Mouse (Mus musculus) limb, embryonic 14.5 days (tissue): ENCODE measurements around the gene Igsf23. TPM values are rescaled to one million over a fixed set of nuclear protein-coding genes. Genes with fewer than 3 reads are reported as not detected.

Source experiments
- ATAC-seq: fragments of 200-750 bp; cut with Nextera tagmentation; 2 replicates; pipeline ENCODE4 v1.8.0; 2017; ENCODE audit warnings: low read depth, moderate number of reproducible peaks, moderate TSS enrichment; ENCODE audit not compliant: low FRiP score
- DNase-seq: peaks from one replicate; pipeline ENCODE4 v3.0.0-alpha.2; 2015; ENCODE audit warnings: low spot score
- H3K27ac ChIP-seq: fragments of 300-500 bp; sonication (generic); replicated peaks from 2 replicates; pipeline ENCODE4 v1.5.1; 2014; ENCODE audit warnings: low read depth, mild to moderate bottlenecking, low read length, moderate library complexity, mixed read lengths
- H3K27me3 ChIP-seq: fragments of 300-500 bp; sonication (generic); 2 replicates; pipeline ENCODE4 v1.6.1; 2014; ENCODE audit warnings: low read length, mixed read lengths; ENCODE audit not compliant: control insufficient read depth, insufficient read depth
- H3K36me3 ChIP-seq: fragments of 300-500 bp; sonication (generic); 2 replicates; pipeline ENCODE4 v1.6.1; 2014; ENCODE audit warnings: mild to moderate bottlenecking, low read length, moderate library complexity, mixed read lengths; ENCODE audit not compliant: control insufficient read depth, insufficient read depth
- H3K4me1 ChIP-seq: fragments of 300-500 bp; sonication (generic); 2 replicates; pipeline ENCODE4 v1.6.1; 2014; ENCODE audit warnings: antibody characterized with exemption, low read length, mixed read lengths; ENCODE audit not compliant: control insufficient read depth, insufficient read depth
- H3K4me2 ChIP-seq: fragments of 300-500 bp; sonication (generic); replicated peaks from 2 replicates; pipeline ENCODE4 v1.6.1; 2014; ENCODE audit warnings: low read depth, mild to moderate bottlenecking, low read length, moderate library complexity; ENCODE audit not compliant: severe bottlenecking
- H3K4me3 ChIP-seq: fragments of 300-500 bp; sonication (generic); replicated peaks from 2 replicates; pipeline ENCODE4 v1.5.1; 2014; ENCODE audit warnings: low read length
- H3K9ac ChIP-seq: fragments of 300-500 bp; sonication (generic); 2 replicates; pipeline ENCODE4 v1.6.1; 2014; ENCODE audit warnings: mild to moderate bottlenecking, low read depth, low read length, moderate library complexity; ENCODE audit not compliant: severe bottlenecking
- H3K9me3 ChIP-seq: fragments of 300-500 bp; sonication (generic); 2 replicates; pipeline ENCODE4 v1.6.1; 2016; ENCODE audit warnings: low read length; ENCODE audit not compliant: control insufficient read depth
- POLR2A ChIP-seq: fragments of 200-500 bp; IDR thresholded peaks from 2 replicates; pipeline ENCODE4 v1.8.0; 2012; ENCODE audit warnings: inconsistent platforms, mild to moderate bottlenecking, moderate library complexity, borderline replicate concordance; ENCODE audit not compliant: insufficient read depth, insufficient read length; ENCODE audit errors: extremely low read depth
- WGBS: fragments of 180-500 bp; shearing (Covaris S2); extraction: QIAGEN DNeasy Blood & Tissue Kit; methylation state at CpG from one replicate; pipeline ENCODE4 v1.1.7; 2014; 5-methylcytosine and 5-hydroxymethylcytosine counted together
- polyA plus RNA-seq, 2 experiments: library from polyadenylated mRNA; depleted of rRNA in 1 of 2; stranded (reverse) in 1 of 2; unstranded in 1 of 2; fragments of >200 nt; fragmentation: Nextera tagmentation in 1 of 2; extraction: Ambion mirVana in 1 of 2; gene quantifications; 2 replicates each; pipeline versions ENCODE4 v1.2.1 to v1.2.3; 2012 to 2014

Igsf23 gene
- polyA plus RNA-seq, 2 experiments: 0.09 to 0.30 TPM

GRCm38 (mm10) chr7:19920506-19921261 lies 29.9 kb downstream of the Igsf23 start, which contains the start of gene Pvr:
Pvr (minus strand) TSS chr7:19921160.
- H3K27me3 ChIP-seq: no peaks in the 10 kb centered on the region
- H3K4me2 ChIP-seq: peak within 1 kb of the TSS; percentile 67
- ATAC-seq: peak; percentile 87
- WGBS: under 1% methylated on average over 60 of the region's 60 CpGs
- peak within 1 kb of the TSS; percentile 74 for H3K4me3 ChIP-seq
- no peaks in the 10 kb centered on the region for H3K9me3 ChIP-seq
- H3K36me3 ChIP-seq: peaks cover 18% of the 10 kb centered on the region
- TF ChIP-seq POLR2A: peak; percentile 40; the same call in 1 of the 2 replicates
- peak; percentile 71 for DNase-seq
- H3K4me1 ChIP-seq: peaks cover 6% of the 10 kb centered on the region
- peak within 1 kb of the TSS; percentile 88 for H3K9ac ChIP-seq
- peak within 1 kb of the TSS; percentile 79 for H3K27ac ChIP-seq

GRCm38 (mm10) chr7:19920166-19920505 lies 30.4 kb downstream of the Igsf23 start:
- H3K4me1 ChIP-seq: peaks cover 6% of the 10 kb centered on the region
- WGBS: 31% methylated on average over 4 of the region's 4 CpGs
- H3K4me2 ChIP-seq: peak overlapping the region; percentile 67
- peaks cover 21% of the 10 kb centered on the region for H3K36me3 ChIP-seq
- ATAC-seq (no peak; the same call in none of the 2 replicates), DNase-seq (no peak)
- H3K4me3 ChIP-seq: peak overlapping the region; percentile 74
- H3K27me3 ChIP-seq: no peaks in the 10 kb centered on the region
- no peak for TF ChIP-seq POLR2A
- H3K9me3 ChIP-seq: no peaks in the 10 kb centered on the region
- peak overlapping the region; percentile 88 for H3K9ac ChIP-seq
- no peak overlapping the region for H3K27ac ChIP-seq

- Histone ChIP-seq H3K36me3 (peaks cover 30% of the 10 kb centered on the region), H3K4me3 (no peak overlapping the region), H3K4me2 (no peak overlapping the region), H3K9me3 (no peaks in the 10 kb centered on the region), H3K4me1 (no peaks in the 10 kb centered on the region), H3K27me3 (no peaks in the 10 kb centered on the region), H3K9ac (no peak overlapping the region), H3K27ac (no peak overlapping the region)
- 86% methylated on average over 7 of the region's 7 CpGs for WGBS
- TF ChIP-seq POLR2A: no peak
- DNase-seq (no peak), ATAC-seq (no peak)
Measured at GRCm38 (mm10) chr7:19914558-19914957, 36.0 kb downstream of the Igsf23 start.

- WGBS: 87% methylated on average over 23 of the region's 23 CpGs
Measured at GRCm38 (mm10) chr7:19911695-19912524, 38.6 kb downstream of the Igsf23 start.

GRCm38 (mm10) chr7:19911292-19911658 lies 39.3 kb downstream of the Igsf23 start:
- WGBS: 82% methylated on average over 6 of the region's 6 CpGs

More at GRCm38 (mm10) chr7:19911695-19912524, 38.6 kb downstream of the Igsf23 start:
- peaks cover 39% of the 10 kb centered on the region for H3K36me3 ChIP-seq
- TF ChIP-seq POLR2A: no peak
- peaks cover 1% of the 10 kb centered on the region; the same call in 1 of the 2 replicates for H3K9me3 ChIP-seq
- H3K9ac ChIP-seq: no peak overlapping the region
- H3K4me3 ChIP-seq: no peak overlapping the region
- H3K4me1 ChIP-seq: no peaks in the 10 kb centered on the region
- H3K27me3 ChIP-seq: no peaks in the 10 kb centered on the region
- H3K27ac ChIP-seq: no peak overlapping the region
- DNase-seq: no peak
- peak; percentile 36; the same call in 1 of the 2 replicates for ATAC-seq
- no peak overlapping the region for H3K4me2 ChIP-seq

More at GRCm38 (mm10) chr7:19911292-19911658, 39.3 kb downstream of the Igsf23 start:
- no peak for TF ChIP-seq POLR2A
- DNase-seq: no peak
- Histone ChIP-seq H3K4me1 (no peaks in the 10 kb centered on the region), H3K9me3 (peaks cover 6% of the 10 kb centered on the region; the same call in 1 of the 2 replicates), H3K27ac (no peak overlapping the region), H3K9ac (no peak overlapping the region), H3K27me3 (no peaks in the 10 kb centered on the region), H3K4me2 (no peak overlapping the region), H3K4me3 (no peak overlapping the region), H3K36me3 (peaks cover 38% of the 10 kb centered on the region)
- ATAC-seq: no peak
